Mouse (Mus musculus): ENCODE data around the gene Kat14. TPM values are rescaled to one million over a fixed set of nuclear protein-coding genes. Genes with fewer than 3 reads are reported as not detected.
"Not testable (repeated sequence)": the region's sequence is repeated elsewhere in the genome, so short reads cannot be mapped to it uniquely, and the experiment has no call there.

The Kat14 gene
- 10 to 100 TPM; 16.6 to 22.7 TPM for total RNA-seq (2021)
- long read RNA-seq, experiment 1, transcript Kat14-201 (11 exons, 3,801 nt) = major isoform, 25 of 45 reads
- long read RNA-seq, experiment 1, partial matches to known transcripts = 3 of 45 reads
- long read RNA-seq, experiment 1, other reads (novel, unspliced or antisense) = 14 of 45 reads
- long read RNA-seq, experiment 2, transcript Kat14-208 (11 exons, 3,299 nt) = minor isoform, 5 of 37 reads
- long read RNA-seq, experiment 2, transcript Kat14-201 (11 exons, 3,801 nt) = major isoform, 29 of 37 reads
- long read RNA-seq, experiment 2, partial matches to known transcripts = 1 of 37 reads
- long read RNA-seq, experiment 2, other reads (novel, unspliced or antisense) = 2 of 37 reads

GRCm38 (mm10) chr2:144368400-144369019, at the start of gene Kat14, which contains the start of gene Pet117:
Gene Kat14, plus strand, starts transcription at chr2:144368983.
Gene Pet117, plus strand, starts transcription at chr2:144368996.
- peak; percentile 96 for DNase-seq (ENCODE audit: low spot score)

- DNase-seq (ENCODE audit: low spot score) = no peak
These were observed 44.6 kb upstream of the Kat14 start for GRCm38 (mm10) chr2:144324218-144324617.

- no peak for DNase-seq (ENCODE audit: low spot score)
These were observed 39.3 kb upstream of the Kat14 start for GRCm38 (mm10) chr2:144329451-144329850.

- no peak for DNase-seq (ENCODE audit: low spot score)
These were observed 38.8 kb upstream of the Kat14 start for GRCm38 (mm10) chr2:144329937-144330336.

- no peak for DNase-seq (ENCODE audit: low spot score)
These were observed 38.3 kb upstream of the Kat14 start for GRCm38 (mm10) chr2:144330352-144330959.

- no peak for DNase-seq (ENCODE audit: low spot score)
These were observed 37.8 kb upstream of the Kat14 start for GRCm38 (mm10) chr2:144330960-144331371.

- no peak for DNase-seq (ENCODE audit: low spot score)
These were observed 37.1 kb upstream of the Kat14 start, which contains the start of gene Ovol2 for GRCm38 (mm10) chr2:144331401-144332302. Gene Ovol2, minus strand, starts transcription at chr2:144332146.

GRCm38 (mm10) chr2:144332486-144332885, 36.3 kb upstream of the Kat14 start:
- DNase-seq (ENCODE audit: low spot score) = no peak

- DNase-seq (ENCODE audit: low spot score) = no peak
These were observed 35.5 kb upstream of the Kat14 start for GRCm38 (mm10) chr2:144333138-144333842.

GRCm38 (mm10) chr2:144337230-144337629, 31.6 kb upstream of the Kat14 start:
- no peak for DNase-seq (ENCODE audit: low spot score)

- no peak for DNase-seq (ENCODE audit: low spot score)
These were observed 31.1 kb upstream of the Kat14 start for GRCm38 (mm10) chr2:144337701-144338100.

- not testable (repeated sequence) for DNase-seq (ENCODE audit: low spot score)
These were observed 30.6 kb upstream of the Kat14 start for GRCm38 (mm10) chr2:144338149-144338548.

GRCm38 (mm10) chr2:144343158-144343557, 25.6 kb upstream of the Kat14 start:
- DNase-seq (ENCODE audit: low spot score) = no peak

GRCm38 (mm10) chr2:144348525-144348924, 20.3 kb upstream of the Kat14 start:
- no peak for DNase-seq (ENCODE audit: low spot score)

GRCm38 (mm10) chr2:144352843-144353242, 15.9 kb upstream of the Kat14 start:
- DNase-seq (ENCODE audit: low spot score) = no peak

GRCm38 (mm10) chr2:144369020-144369421, 238 bp downstream of the Kat14 start:
- no peak for DNase-seq (ENCODE audit: low spot score)

- no peak for DNase-seq (ENCODE audit: low spot score)
These were observed 728 bp downstream of the Kat14 start for GRCm38 (mm10) chr2:144369511-144369910.

GRCm38 (mm10) chr2:144371566-144371965, 2.8 kb downstream of the Kat14 start:
- DNase-seq (ENCODE audit: low spot score) = no peak

GRCm38 (mm10) chr2:144373063-144373462, 4.3 kb downstream of the Kat14 start:
- no peak for DNase-seq (ENCODE audit: low spot score)

- DNase-seq (ENCODE audit: low spot score) = no peak
These were observed 6.4 kb downstream of the Kat14 start for GRCm38 (mm10) chr2:144375063-144375703.

Measured in gastrocnemius, adult 18-20 months (tissue).